Mouse (Mus musculus) liver, embryonic 14.5 days (tissue): Measurements from ENCODE around the gene Cysrt1. TPM values are rescaled to one million over a fixed set of nuclear protein-coding genes. Genes with fewer than 3 reads are reported as not detected.

Source experiments
- ATAC-seq: fragments of 200-750 bp; cut with Nextera tagmentation; 2 replicates; pipeline ENCODE4 v1.8.0; 2017; ENCODE audit warnings: moderate number of reproducible peaks, mild to moderate bottlenecking, moderate library complexity; ENCODE audit not compliant: insufficient read depth
- DNase-seq, 3 experiments: peaks; one replicate each; pipeline ENCODE4 v3.0.0-alpha.2; 2012 to 2013; ENCODE audit warnings: low read depth in 3 of 3, low spot score in 3 of 3
- H3K27ac ChIP-seq: fragments of 300-500 bp; sonication (generic); 2 replicates; pipeline ENCODE4 v1.5.1; 2014; ENCODE audit warnings: moderate library complexity, mild to moderate bottlenecking, control low read depth, inconsistent platforms
- H3K27me3 ChIP-seq: fragments of 300-500 bp; sonication (generic); 2 replicates; pipeline ENCODE4 v1.6.1; 2014; ENCODE audit warnings: mild to moderate bottlenecking, low read length, moderate library complexity; ENCODE audit not compliant: control insufficient read depth, insufficient read depth
- H3K36me3 ChIP-seq: fragments of 300-500 bp; sonication (generic); replicated peaks from 2 replicates; pipeline ENCODE4 v1.6.1; 2014; ENCODE audit warnings: low read depth; ENCODE audit not compliant: control insufficient read depth, insufficient read depth
- H3K4me1 ChIP-seq, 2 experiments: fragments of 200-500 bp in 1 of 2; fragments of 300-500 bp in 1 of 2; sonication (generic) in 1 of 2; replicated peaks; 2 replicates each; pipeline ENCODE4 v1.6.1; 2012 to 2014; ENCODE audit warnings: antibody characterized with exemption in 1 of 2, inconsistent platforms in 1 of 2, low read length in 1 of 2; ENCODE audit not compliant: control insufficient read depth in 2 of 2, insufficient read depth in 2 of 2
- H3K4me2 ChIP-seq: fragments of 300-500 bp; sonication (generic); 2 replicates; pipeline ENCODE4 v1.6.1; 2014; ENCODE audit warnings: low read depth, mild to moderate bottlenecking, control low read depth, moderate library complexity
- H3K4me3 ChIP-seq, 2 experiments: fragments of 200-500 bp in 1 of 2; fragments of 300-500 bp in 1 of 2; sonication (generic) in 1 of 2; 2 replicates each; pipeline ENCODE4 v1.5.1; 2012 to 2014; ENCODE audit warnings: low read depth in 2 of 2, low read length in 2 of 2, mild to moderate bottlenecking in 2 of 2, control low read depth in 1 of 2, inconsistent platforms in 1 of 2, moderate library complexity in 1 of 2; ENCODE audit not compliant: insufficient read depth in 1 of 2
- H3K9ac ChIP-seq: fragments of 300-500 bp; sonication (generic); replicated peaks from 2 replicates; pipeline ENCODE4 v1.6.1; 2014; ENCODE audit warnings: mild to moderate bottlenecking, control low read depth, moderate library complexity
- H3K9me3 ChIP-seq: fragments of 300-500 bp; sonication (generic); 2 replicates; pipeline ENCODE4 v1.6.1; 2016; ENCODE audit warnings: low read length, mixed read lengths; ENCODE audit not compliant: control insufficient read depth
- CTCF ChIP-seq: IDR thresholded peaks from 2 replicates; pipeline ENCODE4 v1.5.1; 2016; ENCODE audit warnings: antibody characterized with exemption, low read depth, control low read depth
- EP300 ChIP-seq: IDR thresholded peaks from 2 replicates; pipeline ENCODE4 v1.6.1; 2016; ENCODE audit warnings: antibody characterized with exemption, low read depth
- WGBS: fragments of 180-500 bp; shearing (Covaris S2); extraction: QIAGEN DNeasy Blood & Tissue Kit; methylation state at CpG from one replicate; pipeline ENCODE4 v1.1.7; 2014; ENCODE audit not compliant: insufficient replicate concordance; 5-methylcytosine and 5-hydroxymethylcytosine counted together
- polyA plus RNA-seq, 2 experiments: library from polyadenylated mRNA; depleted of rRNA in 1 of 2; stranded (reverse) in 1 of 2; unstranded in 1 of 2; fragments of >200 nt; fragmentation: Nextera tagmentation in 1 of 2; extraction: Ambion mirVana in 1 of 2; gene quantifications; 2 replicates each; pipeline versions ENCODE4 v1.2.1 to v1.2.3; 2012 to 2014

Cysrt1 gene
- polyA plus RNA-seq (2012; rRNA removed) (not detected in 2 replicates), polyA plus RNA-seq (2014; fragmentation: Nextera tagmentation; extraction: Ambion mirVana) (not detected in 2 replicates)

DNA sequence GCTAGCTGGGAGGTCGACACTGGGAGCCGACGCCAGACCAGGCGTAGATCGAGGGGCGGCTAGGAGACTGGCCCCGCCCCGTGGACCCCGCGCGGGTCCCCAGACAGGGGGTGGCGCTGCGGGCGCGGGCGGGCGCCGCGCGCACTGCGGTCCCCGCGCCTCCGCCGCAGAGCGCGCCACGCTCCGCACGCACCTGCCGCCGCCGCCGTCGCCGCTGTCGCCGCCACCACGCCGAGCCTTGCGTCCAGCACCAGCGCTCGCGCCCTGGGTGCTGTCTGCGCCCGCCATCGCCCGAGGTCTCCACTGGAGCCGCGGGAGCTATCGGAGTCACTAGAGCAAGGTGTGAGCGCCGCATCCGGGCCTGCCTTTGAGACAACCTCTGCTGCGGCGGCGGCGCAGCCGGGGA lies at the start of gene Cysrt1, which contains the start of gene Rnf208:
Cysrt1 (minus strand) TSS at position 352 of the 406 bp plus-strand sequence.
Rnf208 (plus strand) TSS at position 155 of the 406 bp plus-strand sequence.
- no peak for ATAC-seq
- Histone ChIP-seq H3K9ac (no peak within 1 kb of the TSS; the same call in 1 of the 2 replicates), H3K27ac (no peak within 1 kb of the TSS), H3K36me3 (no peaks in the 10 kb centered on the region), H3K9me3 (no peaks in the 10 kb centered on the region), H3K4me2 (peak within 1 kb of the TSS; percentile 75), H3K4me1 (peaks cover 4 to 12% of the 10 kb centered on the region in 2 experiments), H3K4me3 (peak within 1 kb of the TSS; percentile 49 to 57), H3K27me3 (peaks cover 22% of the 10 kb centered on the region)
- no peak for TF ChIP-seq CTCF
- TF ChIP-seq EP300 = no peak
- no peak for DNase-seq
- WGBS = under 1% methylated on average over 59 of the region's 59 CpGs

DNA sequence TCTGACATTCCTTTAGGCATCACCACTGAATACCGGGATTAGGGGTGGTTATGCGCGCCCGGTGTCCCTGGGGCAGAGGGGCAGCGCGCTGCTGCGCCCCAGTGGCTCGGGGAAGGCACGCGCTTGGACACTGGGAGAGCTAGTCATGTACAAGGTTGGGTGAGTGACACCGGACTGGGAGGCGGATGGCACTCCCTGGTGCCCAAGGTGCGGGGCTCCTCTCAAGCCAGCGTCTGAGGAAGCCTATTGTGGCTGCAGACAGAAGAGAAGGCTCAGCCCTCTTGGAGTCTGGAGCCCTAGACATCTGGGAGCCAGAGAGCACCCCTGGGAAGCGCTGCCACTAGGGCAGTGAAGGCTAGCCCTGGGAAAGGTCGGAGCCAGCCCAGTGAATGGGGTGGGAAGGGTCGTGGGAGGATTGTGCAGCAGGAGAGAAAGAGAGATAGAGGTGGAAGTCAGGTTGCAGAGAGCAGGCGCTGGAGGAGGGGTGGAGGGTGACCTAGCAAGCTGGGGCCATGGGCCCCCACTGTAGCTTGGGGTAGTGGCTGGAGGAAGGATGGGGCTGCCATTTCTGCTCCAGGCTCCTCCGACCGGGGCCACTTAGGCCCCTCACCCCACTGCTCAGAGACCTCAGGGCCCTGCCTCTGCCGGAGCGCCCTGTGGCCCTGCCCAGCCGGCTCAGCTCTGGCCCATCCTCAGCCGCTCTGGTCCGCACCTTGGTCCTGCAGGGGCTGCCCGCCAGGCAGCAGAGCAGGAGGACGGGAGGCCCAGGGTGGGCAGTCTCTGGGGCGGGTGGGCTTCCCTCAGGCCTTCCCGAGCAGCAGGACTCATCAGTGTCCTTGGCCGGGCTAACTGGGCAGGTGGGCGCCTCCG lies 49.2 kb upstream of the Cysrt1 start:
- ATAC-seq (no peak), DNase-seq (no peak)
- H3K36me3 ChIP-seq = no peaks in the 10 kb centered on the region
- no peak overlapping the region for H3K9ac ChIP-seq
- TF ChIP-seq CTCF (no peak), EP300 (no peak)
- H3K4me1 ChIP-seq = peaks cover 0 to 6% of the 10 kb centered on the region in 2 experiments; a peak in 1 of 4 replicates
- no peak overlapping the region for H3K27ac ChIP-seq
- no peak overlapping the region for H3K4me3 ChIP-seq
- peaks cover 47% of the 10 kb centered on the region for H3K27me3 ChIP-seq
- 8% methylated on average over 31 of the region's 32 CpGs for WGBS
- H3K4me2 ChIP-seq = no peak overlapping the region
- no peaks in the 10 kb centered on the region for H3K9me3 ChIP-seq

- ATAC-seq = no peak
Measured at GRCm38 (mm10) chr2:25290816-25291130, 48.5 kb upstream of the Cysrt1 start.

GRCm38 (mm10) chr2:25290101-25290815 lies 48.0 kb upstream of the Cysrt1 start:
- Histone ChIP-seq H3K9me3 (no peaks in the 10 kb centered on the region), H3K4me2 (no peak overlapping the region), H3K4me1 (peaks cover 0 to 7% of the 10 kb centered on the region in 2 experiments; a peak in 1 of 4 replicates), H3K9ac (no peak overlapping the region), H3K36me3 (peaks cover under 1% of the 10 kb centered on the region; the same call in 1 of the 2 replicates), H3K4me3 (no peak overlapping the region), H3K27me3 (peaks cover 47% of the 10 kb centered on the region), H3K27ac (no peak overlapping the region)
- WGBS = 3% methylated on average over 54 of the region's 54 CpGs
- TF ChIP-seq EP300 = no peak
- TF ChIP-seq CTCF = no peak
- ATAC-seq (no peak), DNase-seq (no peak)

More at GRCm38 (mm10) chr2:25290816-25291130, 48.5 kb upstream of the Cysrt1 start:
- TF ChIP-seq CTCF = no peak
- TF ChIP-seq EP300 = no peak
- no peak overlapping the region for H3K4me3 ChIP-seq
- H3K36me3 ChIP-seq = no peaks in the 10 kb centered on the region; the same call in 1 of the 2 replicates
- WGBS = 3% methylated on average over 18 of the region's 18 CpGs
- H3K9ac ChIP-seq = no peak overlapping the region
- H3K9me3 ChIP-seq = no peaks in the 10 kb centered on the region
- H3K27ac ChIP-seq = no peak overlapping the region
- H3K4me2 ChIP-seq = no peak overlapping the region
- no peak for DNase-seq
- peaks cover 0 to 7% of the 10 kb centered on the region in 2 experiments; a peak in 1 of 4 replicates for H3K4me1 ChIP-seq
- peaks cover 47% of the 10 kb centered on the region for H3K27me3 ChIP-seq
